Mouse (Mus musculus) liver, embryonic 14.5 days (tissue): ENCODE measurements around the gene Cavin4. TPM values are rescaled to one million over a fixed set of nuclear protein-coding genes. Genes with fewer than 3 reads are reported as not detected.

ENCODE experiments used
- ATAC-seq: fragments of 200-750 bp; cut with Nextera tagmentation; 2 replicates; pipeline ENCODE4 v1.8.0; 2017; ENCODE audit warnings: moderate number of reproducible peaks, mild to moderate bottlenecking, moderate library complexity; ENCODE audit not compliant: insufficient read depth
- DNase-seq, 3 experiments: peaks; one replicate each; pipeline ENCODE4 v3.0.0-alpha.2; 2012 to 2013; ENCODE audit warnings: low read depth in 3 of 3, low spot score in 3 of 3
- H3K27ac ChIP-seq: fragments of 300-500 bp; sonication (generic); 2 replicates; pipeline ENCODE4 v1.5.1; 2014; ENCODE audit warnings: moderate library complexity, mild to moderate bottlenecking, control low read depth, inconsistent platforms
- H3K27me3 ChIP-seq: fragments of 300-500 bp; sonication (generic); 2 replicates; pipeline ENCODE4 v1.6.1; 2014; ENCODE audit warnings: mild to moderate bottlenecking, low read length, moderate library complexity; ENCODE audit not compliant: control insufficient read depth, insufficient read depth
- H3K36me3 ChIP-seq: fragments of 300-500 bp; sonication (generic); replicated peaks from 2 replicates; pipeline ENCODE4 v1.6.1; 2014; ENCODE audit warnings: low read depth; ENCODE audit not compliant: control insufficient read depth, insufficient read depth
- H3K4me1 ChIP-seq, 2 experiments: fragments of 200-500 bp in 1 of 2; fragments of 300-500 bp in 1 of 2; sonication (generic) in 1 of 2; replicated peaks; 2 replicates each; pipeline ENCODE4 v1.6.1; 2012 to 2014; ENCODE audit warnings: antibody characterized with exemption in 1 of 2, inconsistent platforms in 1 of 2, low read length in 1 of 2; ENCODE audit not compliant: control insufficient read depth in 2 of 2, insufficient read depth in 2 of 2
- H3K4me2 ChIP-seq: fragments of 300-500 bp; sonication (generic); 2 replicates; pipeline ENCODE4 v1.6.1; 2014; ENCODE audit warnings: low read depth, mild to moderate bottlenecking, control low read depth, moderate library complexity
- H3K4me3 ChIP-seq, 2 experiments: fragments of 200-500 bp in 1 of 2; fragments of 300-500 bp in 1 of 2; sonication (generic) in 1 of 2; 2 replicates each; pipeline ENCODE4 v1.5.1; 2012 to 2014; ENCODE audit warnings: low read depth in 2 of 2, low read length in 2 of 2, mild to moderate bottlenecking in 2 of 2, control low read depth in 1 of 2, inconsistent platforms in 1 of 2, moderate library complexity in 1 of 2; ENCODE audit not compliant: insufficient read depth in 1 of 2
- H3K9ac ChIP-seq: fragments of 300-500 bp; sonication (generic); replicated peaks from 2 replicates; pipeline ENCODE4 v1.6.1; 2014; ENCODE audit warnings: mild to moderate bottlenecking, control low read depth, moderate library complexity
- H3K9me3 ChIP-seq: fragments of 300-500 bp; sonication (generic); 2 replicates; pipeline ENCODE4 v1.6.1; 2016; ENCODE audit warnings: low read length, mixed read lengths; ENCODE audit not compliant: control insufficient read depth
- CTCF ChIP-seq: IDR thresholded peaks from 2 replicates; pipeline ENCODE4 v1.5.1; 2016; ENCODE audit warnings: antibody characterized with exemption, low read depth, control low read depth
- EP300 ChIP-seq: IDR thresholded peaks from 2 replicates; pipeline ENCODE4 v1.6.1; 2016; ENCODE audit warnings: antibody characterized with exemption, low read depth
- WGBS: fragments of 180-500 bp; shearing (Covaris S2); extraction: QIAGEN DNeasy Blood & Tissue Kit; methylation state at CpG from one replicate; pipeline ENCODE4 v1.1.7; 2014; ENCODE audit not compliant: insufficient replicate concordance; 5-methylcytosine and 5-hydroxymethylcytosine counted together
- polyA plus RNA-seq, 2 experiments: library from polyadenylated mRNA; depleted of rRNA in 1 of 2; stranded (reverse) in 1 of 2; unstranded in 1 of 2; fragments of >200 nt; fragmentation: Nextera tagmentation in 1 of 2; extraction: Ambion mirVana in 1 of 2; gene quantifications; 2 replicates each; pipeline versions ENCODE4 v1.2.1 to v1.2.3; 2012 to 2014

The Cavin4 gene
- polyA plus RNA-seq, 2 experiments = 0.03 TPM; not detected in 1

GRCm38 (mm10) chr4:48660619-48661575, 2.4 kb upstream of the Cavin4 start:
- DNase-seq (no peak), ATAC-seq (no peak)
- H3K27me3 ChIP-seq = no peaks in the 10 kb centered on the region
- no peak overlapping the region for H3K27ac ChIP-seq
- TF ChIP-seq EP300 (no peak), CTCF (no peak)
- H3K9ac ChIP-seq = no peak overlapping the region
- H3K9me3 ChIP-seq = no peaks in the 10 kb centered on the region
- WGBS = 67% methylated on average over 7 of the region's 7 CpGs
- H3K4me1 ChIP-seq = no peaks in the 10 kb centered on the region
- no peak overlapping the region for H3K4me2 ChIP-seq
- no peaks in the 10 kb centered on the region for H3K36me3 ChIP-seq
- H3K4me3 ChIP-seq = no peak overlapping the region

- ATAC-seq (no peak), DNase-seq (no peak)
- H3K9ac ChIP-seq = no peak overlapping the region
- H3K4me3 ChIP-seq = no peak overlapping the region
- no peaks in the 10 kb centered on the region for H3K4me1 ChIP-seq
- H3K4me2 ChIP-seq = no peak overlapping the region
- H3K9me3 ChIP-seq = no peaks in the 10 kb centered on the region
- no peak overlapping the region for H3K27ac ChIP-seq
- 64% methylated on average over 6 of the region's 6 CpGs for WGBS
- no peaks in the 10 kb centered on the region for H3K27me3 ChIP-seq
- H3K36me3 ChIP-seq = no peaks in the 10 kb centered on the region
- TF ChIP-seq EP300 = no peak
- no peak for TF ChIP-seq CTCF
Measured at GRCm38 (mm10) chr4:48664021-48664420, 707 bp downstream of the Cavin4 start.

DNA sequence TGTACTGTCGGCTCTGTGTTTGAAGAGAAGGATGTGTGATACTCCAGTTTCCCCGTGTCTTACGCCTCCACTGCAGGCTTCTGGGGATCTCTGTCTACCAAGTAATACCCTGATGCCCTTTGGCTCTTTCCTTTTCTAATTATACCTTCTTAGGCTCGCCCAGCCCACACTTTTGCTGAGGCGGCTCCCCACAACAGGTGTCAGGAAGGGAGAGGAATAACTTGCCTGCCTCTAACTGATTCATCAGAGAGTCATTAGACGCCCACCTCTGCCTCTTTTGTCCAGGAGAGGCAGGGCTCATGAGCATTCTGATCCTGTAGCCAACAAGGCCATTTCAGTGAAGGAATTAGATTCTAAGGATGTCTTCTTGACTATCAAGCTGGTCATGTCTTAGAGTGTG, 4.0 kb downstream of the Cavin4 start:
- no peak for ATAC-seq
- no peaks in the 10 kb centered on the region for H3K27me3 ChIP-seq
- no peaks in the 10 kb centered on the region for H3K9me3 ChIP-seq
- no peak overlapping the region for H3K4me2 ChIP-seq
- 61% methylated on average over 6 of the region's 6 CpGs for WGBS
- no peaks in the 10 kb centered on the region for H3K36me3 ChIP-seq
- no peak for DNase-seq
- TF ChIP-seq EP300 (no peak), CTCF (no peak)
- H3K4me1 ChIP-seq = peaks cover 0 to 2% of the 10 kb centered on the region in 2 experiments; a peak in 1 of 4 replicates
- no peak overlapping the region for H3K27ac ChIP-seq
- no peak overlapping the region for H3K9ac ChIP-seq
- no peak overlapping the region for H3K4me3 ChIP-seq

GRCm38 (mm10) chr4:48672915-48673314, 9.6 kb downstream of the Cavin4 start:
- ATAC-seq = no peak
- Histone ChIP-seq H3K36me3 (no peaks in the 10 kb centered on the region), H3K4me3 (no peak overlapping the region), H3K4me1 (peaks cover 0 to 2% of the 10 kb centered on the region in 2 experiments; a peak in 1 of 4 replicates), H3K9me3 (no peaks in the 10 kb centered on the region), H3K27ac (no peak overlapping the region), H3K4me2 (no peak overlapping the region), H3K27me3 (no peaks in the 10 kb centered on the region), H3K9ac (no peak overlapping the region)
- DNase-seq = no peak
- WGBS = 74% methylated on average over 5 of the region's 5 CpGs
- no peak for TF ChIP-seq CTCF
- no peak for TF ChIP-seq EP300

GRCm38 (mm10) chr4:48674412-48674811, 11.1 kb downstream of the Cavin4 start:
- H3K4me1 ChIP-seq = peaks cover 0 to 2% of the 10 kb centered on the region in 2 experiments; a peak in 1 of 4 replicates
- TF ChIP-seq EP300 (no peak), CTCF (no peak)
- no peaks in the 10 kb centered on the region for H3K36me3 ChIP-seq
- 42% methylated on average over 7 of the region's 7 CpGs for WGBS
- no peaks in the 10 kb centered on the region for H3K27me3 ChIP-seq
- ATAC-seq (no peak), DNase-seq (no peak)
- no peak overlapping the region for H3K9ac ChIP-seq
- H3K4me2 ChIP-seq = no peak overlapping the region
- no peak overlapping the region for H3K4me3 ChIP-seq
- H3K27ac ChIP-seq = no peak overlapping the region
- no peaks in the 10 kb centered on the region for H3K9me3 ChIP-seq
